Mouse (Mus musculus) C2C12 (cell line): ENCODE measurements around the gene Camta1. TPM values are rescaled to one million over a fixed set of nuclear protein-coding genes. Genes with fewer than 3 reads are reported as not detected.

ENCODE experiments used
- H3K27me3 ChIP-seq: one replicate; pipeline ENCODE4 v1.6.1; 2011; ENCODE audit not compliant: control insufficient read depth, insufficient read depth, insufficient read length
- H3K36me3 ChIP-seq: one replicate; pipeline ENCODE4 v1.6.1; 2011; ENCODE audit not compliant: control insufficient read depth, insufficient read depth
- H3K4me3 ChIP-seq: one replicate; pipeline ENCODE4 v1.5.1; 2011; ENCODE audit warnings: mild to moderate bottlenecking, control low read depth; ENCODE audit not compliant: poor library complexity, insufficient read depth, severe bottlenecking
- H3K79me2 ChIP-seq: one replicate; pipeline ENCODE4 v1.6.1; 2011; ENCODE audit not compliant: control insufficient read depth, insufficient read depth
- H3K79me3 ChIP-seq: one replicate; pipeline ENCODE4 v1.6.1; 2011; ENCODE audit warnings: low read depth, control low read depth
- H3ac ChIP-seq: one replicate; pipeline ENCODE3; 2011; ENCODE audit warnings: low read depth; ENCODE audit not compliant: control insufficient read depth, insufficient read length
- CEBPB ChIP-seq: IDR thresholded peaks from one replicate; pipeline ENCODE4 v1.6.1; 2011; ENCODE audit warnings: low read depth, mild to moderate bottlenecking, control low read depth, moderate library complexity
- CTCF ChIP-seq: IDR thresholded peaks from one replicate; pipeline ENCODE4 v1.5.1; 2011; ENCODE audit not compliant: control insufficient read depth, insufficient read depth, insufficient read length
- FOSL1 ChIP-seq: IDR thresholded peaks from one replicate; pipeline ENCODE4 v1.8.0; 2011; ENCODE audit warnings: mild to moderate bottlenecking, low read length; ENCODE audit not compliant: poor library complexity, insufficient read depth, severe bottlenecking
- MAX ChIP-seq: IDR thresholded peaks from one replicate; pipeline ENCODE4 v1.6.1; 2011; ENCODE audit warnings: mild to moderate bottlenecking, control low read depth
- MYOD1 ChIP-seq: IDR thresholded peaks from one replicate; pipeline ENCODE4 v1.6.1; 2011; ENCODE audit warnings: low read depth; ENCODE audit not compliant: control insufficient read depth, insufficient read length
- MYOG ChIP-seq: IDR thresholded peaks from one replicate; pipeline ENCODE4 v1.6.1; 2011; ENCODE audit not compliant: control insufficient read depth, insufficient read length; ENCODE audit errors: extremely low read depth
- USF1 ChIP-seq: IDR thresholded peaks from one replicate; pipeline ENCODE4 v1.6.1; 2011; ENCODE audit warnings: low read depth, mild to moderate bottlenecking, control low read depth, moderate library complexity
- polyA plus RNA-seq: library from polyadenylated mRNA; unstranded; fragments of >200 nt; fragmentation: generic; extraction: Trizol; gene quantifications from one replicate; pipeline ENCODE4 v1.2.1, GENCODE M21; 2012; ENCODE audit warnings: missing spikeins

Camta1 gene
- polyA plus RNA-seq, 1 experiment: 21.7 TPM

- TF ChIP-seq USF1 (no peak), CTCF (no peak), MYOD1 (no peak), MAX (no peak), CEBPB (no peak), MYOG (no peak), FOSL1 (no peak)
- Histone ChIP-seq H3K4me3 (no peak overlapping the region), H3K79me3 (no peaks in the 10 kb centered on the region), H3K79me2 (no peaks in the 10 kb centered on the region), H3K36me3 (no peaks in the 10 kb centered on the region), H3ac (no peak overlapping the region), H3K27me3 (peaks cover 77% of the 10 kb centered on the region)
Observed at GRCm38 (mm10) chr4:151097104-151097438, 764.6 kb downstream of the Camta1 start.

- H3K79me3 ChIP-seq: no peaks in the 10 kb centered on the region
- TF ChIP-seq MYOG: no peak
- no peak for TF ChIP-seq USF1
- TF ChIP-seq MAX: no peak
- TF ChIP-seq CTCF: no peak
- no peak for TF ChIP-seq FOSL1
- TF ChIP-seq MYOD1: no peak
- no peak for TF ChIP-seq CEBPB
Observed at GRCm38 (mm10) chr4:151096334-151097103, 765.2 kb downstream of the Camta1 start.

GRCm38 (mm10) chr4:151095207-151095606 lies 766.5 kb downstream of the Camta1 start:
- Histone ChIP-seq H3K27me3 (peaks cover 71% of the 10 kb centered on the region), H3K4me3 (no peak overlapping the region), H3K79me3 (no peaks in the 10 kb centered on the region), H3K36me3 (no peaks in the 10 kb centered on the region), H3ac (no peak overlapping the region), H3K79me2 (no peaks in the 10 kb centered on the region)
- no peak for TF ChIP-seq FOSL1
- no peak for TF ChIP-seq MYOD1
- TF ChIP-seq USF1: no peak
- TF ChIP-seq CTCF: no peak

More at GRCm38 (mm10) chr4:151096334-151097103, 765.2 kb downstream of the Camta1 start:
- Histone ChIP-seq H3ac (no peak overlapping the region), H3K36me3 (no peaks in the 10 kb centered on the region), H3K4me3 (no peak overlapping the region), H3K27me3 (peaks cover 74% of the 10 kb centered on the region), H3K79me2 (no peaks in the 10 kb centered on the region)

- no peak within 1 kb of the TSS for H3ac ChIP-seq
- H3K4me3 ChIP-seq: no peak within 1 kb of the TSS
- peaks cover 37% of the 10 kb centered on the region for H3K27me3 ChIP-seq
- H3K79me2 ChIP-seq: no peaks in the 10 kb centered on the region
- TF ChIP-seq CEBPB: no peak
- no peak for TF ChIP-seq USF1
- TF ChIP-seq CTCF: no peak
- TF ChIP-seq FOSL1: no peak
- no peak for TF ChIP-seq MAX
- TF ChIP-seq MYOD1: no peak
- no peak for TF ChIP-seq MYOG
- no peaks in the 10 kb centered on the region for H3K79me3 ChIP-seq
- H3K36me3 ChIP-seq: no peaks in the 10 kb centered on the region
Observed at GRCm38 (mm10) chr4:151089270-151089669, 772.4 kb downstream of the Camta1 start, which contains the start of gene Gm13090. Gene Gm13090, plus strand, starts transcription at chr4:151089570.

- H3K27me3 ChIP-seq: peaks cover 32% of the 10 kb centered on the region
- TF ChIP-seq USF1 (no peak), MYOD1 (no peak), MAX (no peak), CTCF (no peak), MYOG (no peak), CEBPB (no peak), FOSL1 (no peak)
- no peaks in the 10 kb centered on the region for H3K36me3 ChIP-seq
- H3K79me2 ChIP-seq: no peaks in the 10 kb centered on the region
- H3ac ChIP-seq: no peak overlapping the region
- H3K4me3 ChIP-seq: no peak overlapping the region
- H3K79me3 ChIP-seq: no peaks in the 10 kb centered on the region
Observed at GRCm38 (mm10) chr4:151088819-151089218, 772.9 kb downstream of the Camta1 start.

GRCm38 (mm10) chr4:151087358-151087757 lies 774.3 kb downstream of the Camta1 start:
- no peaks in the 10 kb centered on the region for H3K79me2 ChIP-seq
- H3K79me3 ChIP-seq: no peaks in the 10 kb centered on the region
- H3K27me3 ChIP-seq: peaks cover 22% of the 10 kb centered on the region

More at GRCm38 (mm10) chr4:151087358-151087757, 774.3 kb downstream of the Camta1 start:
- TF ChIP-seq CTCF (no peak), MYOG (no peak), USF1 (no peak), MAX (no peak), CEBPB (no peak), FOSL1 (no peak), MYOD1 (no peak)
- H3K4me3 ChIP-seq: no peak overlapping the region
- no peak overlapping the region for H3ac ChIP-seq
- H3K36me3 ChIP-seq: no peaks in the 10 kb centered on the region
